Mouse (Mus musculus) frontal cortex, postnatal 14 days (tissue): ENCODE results near the gene Tmppe.

Experiments
- DNase-seq, 2 experiments: peaks; one replicate each; pipeline ENCODE4 v3.0.0; 2022; ENCODE audit warnings: low spot score in 2 of 2

The Tmppe gene

GRCm38 (mm10) chr9:114442893-114443292 is 42.0 kb downstream of the Tmppe start:
- DNase-seq: no peak

GRCm38 (mm10) chr9:114443351-114443750 is 42.4 kb downstream of the Tmppe start:
- no peak for DNase-seq

- DNase-seq: no peak
These were observed 46.0 kb downstream of the Tmppe start for GRCm38 (mm10) chr9:114446887-114447286.

GRCm38 (mm10) chr9:114448700-114449099 is 47.8 kb downstream of the Tmppe start:
- DNase-seq: no peak

GRCm38 (mm10) chr9:114449120-114449754 is 48.3 kb downstream of the Tmppe start:
- no peak for DNase-seq

GRCm38 (mm10) chr9:114451615-114452014 is 50.7 kb downstream of the Tmppe start:
- DNase-seq: no peak

- DNase-seq: no peak
These were observed 51.5 kb downstream of the Tmppe start for GRCm38 (mm10) chr9:114452418-114452817.

- no peak for DNase-seq
These were observed 54.5 kb downstream of the Tmppe start for GRCm38 (mm10) chr9:114455420-114455819.
